Mouse (Mus musculus) heart, postnatal 25 days (tissue): ENCODE results near the gene Cryba4. TPM values are rescaled to one million over a fixed set of nuclear protein-coding genes. Genes with fewer than 3 reads are reported as not detected.

Experiments used
- DNase-seq: peaks from one replicate; pipeline ENCODE4 v3.0.0; 2022; ENCODE audit warnings: low spot score
- intact Hi-C: fragments of 180-260 bp; cut with DNase I; formaldehyde crosslinking; loops from one replicate; pipeline ENCODE4 v1.15.1; 2025
- total RNA-seq, 2 experiments: library from RNA; stranded (reverse); gene quantifications; 2 replicates each; pipeline ENCODE4 v1.2.3; 2021

Cryba4 gene
- total RNA-seq, 2 experiments from 2014 or later, result 8.9 to 10.3 TPM

DNA sequence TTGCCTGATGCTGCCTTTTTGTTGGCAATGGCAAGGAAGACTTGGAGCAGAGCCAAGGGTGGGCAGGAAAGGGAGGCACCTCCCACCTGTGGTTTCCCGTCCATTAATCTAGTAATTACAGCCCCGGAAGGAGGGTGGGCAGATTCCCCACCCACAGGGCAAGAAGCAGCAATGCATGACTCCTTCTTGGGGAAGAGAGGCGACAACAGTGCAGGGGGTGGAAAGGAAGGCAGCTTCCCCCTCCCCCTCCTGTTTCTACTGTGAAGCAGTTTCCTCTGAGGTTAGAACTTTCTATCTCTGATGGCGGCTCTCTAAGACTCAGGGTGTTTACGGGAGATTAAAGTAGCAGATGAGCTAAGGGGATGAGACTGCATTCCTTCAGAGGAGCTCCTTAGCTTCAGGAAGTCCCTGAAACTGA is 9.9 kb downstream of the Cryba4 start:
- intact Hi-C loops, result no loop called here

DNA sequence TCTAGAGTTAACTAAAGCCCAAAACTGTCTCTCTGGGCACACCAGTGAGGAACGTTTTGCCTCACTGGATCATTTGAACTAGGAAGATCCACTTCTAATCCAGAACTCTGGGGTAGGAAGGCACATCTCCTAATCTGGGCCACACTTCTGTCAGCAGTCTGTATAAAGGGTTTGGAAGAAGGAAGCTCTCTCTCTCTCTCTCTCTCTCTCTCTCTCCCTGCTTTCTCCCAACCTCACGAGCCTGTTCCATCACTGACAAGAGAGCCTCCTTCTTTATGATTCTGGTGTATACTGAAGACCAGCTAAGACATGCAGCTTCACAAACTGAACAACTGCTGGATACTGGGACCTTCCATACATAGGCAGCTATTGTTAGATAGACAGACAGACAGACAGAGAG is 10.5 kb downstream of the Cryba4 start:
- intact Hi-C loops, result no loop called here

More for the DNA sequence above, 9.9 kb downstream of the Cryba4 start:
- DNase-seq, result peak; percentile 35

DNA sequence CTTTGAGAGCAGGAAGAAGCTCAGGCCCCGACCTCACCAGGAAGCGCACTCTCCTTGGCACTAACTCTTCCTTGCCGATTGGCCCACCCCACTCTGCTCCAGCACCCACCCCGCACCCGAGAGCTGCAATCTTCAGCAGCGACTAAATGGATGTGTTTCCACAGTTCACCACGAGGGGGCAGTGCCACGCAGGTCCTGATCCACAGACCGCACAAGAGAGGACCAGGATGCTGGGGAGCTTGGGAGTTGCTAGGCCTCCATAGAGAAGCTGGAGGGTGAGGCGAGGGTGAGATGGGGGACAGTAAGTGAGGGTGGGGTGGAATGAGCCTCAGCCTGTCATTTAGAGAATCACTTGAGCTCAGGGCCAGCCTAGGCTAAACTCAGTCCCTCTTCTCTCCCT is 11.6 kb downstream of the Cryba4 start:
- peak; percentile 72 for DNase-seq
- intact Hi-C loops, result loop anchor here (1.0 kb wide), 3 partner anchors 35 to 189 kb away; no protein-coding TSS in a partner anchor

More for the DNA sequence above, 10.5 kb downstream of the Cryba4 start:
- DNase-seq, result no peak

DNA sequence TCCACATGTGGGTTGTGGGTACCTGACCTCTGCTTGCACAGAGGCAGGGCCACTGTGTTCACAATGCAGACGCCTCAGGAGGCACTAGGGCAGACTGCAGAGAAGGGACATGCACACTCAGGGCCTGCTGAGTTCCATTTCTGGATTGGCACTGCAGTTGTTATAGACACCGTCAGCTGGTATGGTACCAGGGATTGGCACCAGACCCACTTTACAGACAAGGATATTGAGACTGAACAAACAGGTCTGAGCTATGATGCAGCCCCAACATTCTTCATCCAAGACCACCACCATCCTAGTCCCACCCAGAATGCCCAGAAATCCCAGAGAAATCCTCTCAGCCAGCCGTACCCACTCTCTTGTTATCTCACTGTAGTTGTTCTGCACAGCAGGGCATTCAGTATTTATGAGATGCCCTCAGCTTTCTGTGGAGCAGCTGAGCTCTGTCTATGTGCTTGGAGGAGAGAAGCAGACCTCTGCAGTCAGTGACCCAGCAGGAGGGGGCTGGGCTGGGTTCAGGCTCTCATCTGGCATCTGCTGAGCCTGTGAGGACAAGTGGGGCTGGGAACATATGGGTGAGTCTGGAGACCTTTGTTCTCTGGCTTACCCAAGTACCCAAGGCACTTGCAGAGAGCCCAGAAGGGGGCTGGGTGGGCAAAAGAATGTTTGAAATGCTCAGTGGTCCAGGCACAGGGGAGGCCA is 13.4 kb downstream of the Cryba4 start:
- intact Hi-C loops, result no loop called here
- no peak for DNase-seq

DNA sequence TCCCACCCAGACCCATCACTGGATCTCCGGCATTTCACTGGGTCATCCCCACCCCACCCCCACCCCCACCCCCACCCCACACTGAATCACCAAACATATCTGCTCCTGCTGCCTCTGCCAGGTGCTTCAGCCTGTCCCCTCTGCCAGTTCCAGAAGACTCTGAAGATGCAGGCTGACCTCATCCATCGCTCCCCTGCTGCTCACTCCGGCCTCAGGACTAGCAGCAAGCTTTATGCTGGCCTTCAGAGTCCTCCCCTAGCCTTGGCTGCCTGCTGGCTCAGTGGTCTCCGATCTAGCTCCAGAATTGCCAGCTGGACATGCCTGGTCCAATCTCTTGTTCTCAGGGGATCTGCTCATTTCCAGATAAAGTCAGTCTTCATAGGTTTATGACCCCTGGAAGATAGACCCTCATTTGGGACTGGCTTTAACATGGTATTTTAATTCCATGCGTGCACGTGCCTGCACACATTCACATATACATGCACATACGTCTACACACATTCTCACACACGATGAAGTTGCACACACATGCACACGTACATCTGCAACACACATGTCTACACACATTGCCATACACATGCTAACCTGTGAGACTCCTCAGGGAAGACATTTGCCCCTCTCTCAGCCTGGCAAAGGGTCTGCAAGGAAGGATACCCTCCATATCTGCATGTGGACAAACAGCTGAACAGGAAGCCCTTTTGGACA is 14.3 kb downstream of the Cryba4 start:
- intact Hi-C loops, result no loop called here
- no peak for DNase-seq

DNA sequence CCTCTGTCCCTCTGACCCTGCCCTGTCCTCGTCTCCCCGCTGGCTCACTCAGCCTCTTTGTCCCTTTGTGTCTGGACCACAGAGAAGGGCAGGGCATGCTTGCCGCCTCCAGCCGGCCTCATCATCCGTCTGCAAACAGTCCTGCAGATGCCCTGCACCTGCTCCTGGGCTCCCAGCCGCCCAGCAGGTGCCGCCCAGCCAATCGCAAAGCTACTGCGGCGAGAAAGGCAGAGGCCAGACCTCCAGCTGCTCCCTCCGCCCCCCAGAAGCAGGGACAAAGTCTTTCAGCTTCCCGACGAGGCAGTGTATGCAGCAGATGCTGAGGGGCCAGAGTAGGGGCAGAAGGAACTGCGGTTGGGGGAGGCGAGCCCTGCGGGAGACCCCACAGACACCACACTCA is 14.9 kb downstream of the Cryba4 start:
- DNase-seq, result no peak
- intact Hi-C loops, result no loop called here

DNA sequence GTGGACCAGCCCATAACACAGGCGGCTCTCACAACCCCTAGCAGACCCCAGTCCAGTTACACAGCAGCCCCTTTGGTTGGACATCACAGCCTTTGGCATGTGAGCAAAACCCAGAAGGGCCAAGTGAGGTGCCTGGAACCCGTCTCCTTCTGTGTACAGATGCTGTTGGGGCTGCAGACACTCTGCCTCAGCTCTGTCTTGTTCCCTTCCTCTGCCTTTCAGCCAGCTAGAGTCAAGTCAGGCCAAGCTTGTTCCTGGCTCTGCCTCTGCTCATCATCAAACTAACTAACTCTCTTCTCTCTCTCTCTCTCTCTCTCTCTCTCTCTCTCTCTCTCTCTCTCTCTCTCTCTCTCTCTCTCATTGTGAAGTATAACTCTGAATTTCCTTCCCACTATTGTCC is 15.7 kb downstream of the Cryba4 start:
- intact Hi-C loops, result no loop called here
- no peak for DNase-seq

DNA sequence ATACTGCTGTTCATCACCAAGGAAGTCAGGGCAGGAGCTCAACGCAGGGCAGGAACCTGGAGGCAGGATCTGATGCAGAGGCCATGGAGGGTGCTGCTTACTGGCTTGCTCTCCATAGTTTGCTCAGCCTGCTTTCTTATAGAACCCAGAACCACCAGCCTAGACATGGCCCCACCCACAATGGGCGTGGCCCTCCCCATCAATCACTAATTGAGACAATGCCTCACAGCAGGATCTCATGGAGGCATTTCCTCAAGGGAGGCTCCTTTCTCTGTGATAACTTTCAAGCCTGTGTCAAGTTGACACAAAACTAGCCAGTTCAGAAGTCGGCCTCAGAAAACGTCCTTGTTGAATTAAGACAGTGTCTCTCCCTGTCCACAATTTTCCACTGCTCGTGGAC is 16.5 kb downstream of the Cryba4 start:
- intact Hi-C loops, result no loop called here
- DNase-seq, result no peak

DNA sequence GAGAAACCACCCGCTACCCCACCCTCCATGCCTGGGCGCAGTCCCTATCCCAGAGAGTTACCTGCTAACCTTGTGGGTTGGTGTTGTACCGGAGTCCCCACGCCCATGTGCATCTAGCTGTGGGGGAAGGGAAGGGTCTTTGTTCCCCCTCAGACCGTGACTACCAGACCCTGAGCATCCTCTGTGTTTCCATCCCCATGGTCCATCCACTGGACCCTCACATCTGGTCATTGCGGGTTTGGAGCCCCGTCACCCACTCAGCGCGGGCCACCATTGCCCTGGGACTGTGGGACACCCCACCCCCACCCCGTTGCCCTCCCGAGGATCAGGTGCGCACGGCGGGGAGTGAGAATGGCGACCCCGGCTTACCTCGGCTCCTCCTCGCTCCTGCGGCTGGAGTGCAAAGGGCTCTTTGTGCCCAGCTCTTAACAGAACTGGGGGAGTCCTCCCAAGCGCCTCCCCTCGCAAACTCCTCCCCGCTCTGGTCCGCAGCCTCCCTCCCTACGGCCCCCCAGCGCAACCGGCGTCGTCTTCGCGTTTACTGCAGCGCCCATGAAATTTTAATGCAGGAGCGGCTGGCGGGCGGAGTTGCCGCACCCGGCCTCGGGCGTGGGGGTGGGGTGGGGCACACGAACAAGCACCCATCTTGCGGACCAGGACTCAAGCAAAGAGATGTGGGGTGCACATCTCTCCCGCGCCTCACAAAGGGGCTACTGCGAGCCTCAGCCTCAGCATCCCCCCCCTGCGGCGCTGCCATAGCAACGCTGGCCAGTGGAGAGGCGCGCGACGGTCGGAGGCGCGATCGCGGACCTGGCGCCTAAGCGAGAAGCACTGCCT is 23.9 kb downstream of the Cryba4 start:
- DNase-seq, result no peak
- intact Hi-C loops, result no loop called here

DNA sequence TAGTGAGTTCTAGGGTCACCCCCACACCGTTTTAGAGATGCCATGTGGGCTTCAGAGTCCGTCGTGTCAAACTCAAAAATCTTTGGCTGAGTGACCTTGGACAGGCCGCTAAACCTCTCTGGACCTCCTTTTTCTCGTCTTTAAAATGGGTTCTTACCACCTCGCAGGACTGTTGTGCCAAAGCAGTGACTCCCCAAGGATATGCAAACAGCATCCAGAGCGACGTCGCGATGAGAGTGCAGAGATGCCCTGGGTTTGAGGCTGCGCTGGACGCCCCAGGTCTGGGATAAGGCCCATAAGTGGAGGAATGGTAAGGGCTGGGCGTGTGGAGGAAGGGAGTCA is 24.4 kb downstream of the Cryba4 start:
- DNase-seq, result no peak
- intact Hi-C loops, result no loop called here

DNA sequence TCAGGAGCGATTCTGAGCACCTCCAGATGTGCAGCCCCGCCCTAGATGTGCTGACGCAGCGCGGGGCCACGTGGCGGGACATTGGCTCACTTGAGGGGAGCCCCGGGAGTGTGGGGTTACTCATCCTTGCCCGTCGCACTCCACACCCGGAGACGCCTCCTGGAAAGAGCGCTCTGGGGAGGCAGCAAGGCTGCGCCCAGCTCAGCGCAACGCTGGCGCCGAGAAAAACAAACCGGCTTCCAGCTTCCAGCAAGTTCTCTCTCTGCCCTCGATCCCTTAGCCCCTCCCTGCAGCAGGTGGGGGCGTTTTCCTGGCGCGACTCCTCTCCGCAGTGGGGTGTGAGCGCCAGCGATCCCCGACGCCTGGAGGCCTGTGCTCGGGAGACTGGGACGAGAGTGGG is 25.0 kb downstream of the Cryba4 start:
- DNase-seq, result no peak
- intact Hi-C loops, result no loop called here

DNA sequence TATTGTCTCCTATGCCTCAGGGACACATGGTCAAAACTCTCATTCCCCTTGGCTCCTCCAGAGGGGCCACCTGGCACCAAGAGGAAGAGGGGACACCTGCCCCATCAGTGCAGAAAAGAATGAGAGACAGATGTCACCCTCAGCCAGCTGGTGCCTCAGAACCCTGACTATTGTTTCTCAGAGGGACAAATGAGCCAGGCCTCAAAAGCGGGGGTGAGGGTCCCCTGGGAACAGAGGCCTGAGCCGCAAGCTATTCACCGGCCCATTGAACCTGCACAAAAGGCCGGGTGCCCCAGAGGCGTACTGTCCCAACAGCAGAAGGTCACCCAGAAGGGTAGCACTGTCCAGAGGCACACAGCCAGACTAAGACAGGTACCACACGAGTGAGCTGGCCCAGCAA is 26.7 kb downstream of the Cryba4 start:
- intact Hi-C loops, result no loop called here

DNA sequence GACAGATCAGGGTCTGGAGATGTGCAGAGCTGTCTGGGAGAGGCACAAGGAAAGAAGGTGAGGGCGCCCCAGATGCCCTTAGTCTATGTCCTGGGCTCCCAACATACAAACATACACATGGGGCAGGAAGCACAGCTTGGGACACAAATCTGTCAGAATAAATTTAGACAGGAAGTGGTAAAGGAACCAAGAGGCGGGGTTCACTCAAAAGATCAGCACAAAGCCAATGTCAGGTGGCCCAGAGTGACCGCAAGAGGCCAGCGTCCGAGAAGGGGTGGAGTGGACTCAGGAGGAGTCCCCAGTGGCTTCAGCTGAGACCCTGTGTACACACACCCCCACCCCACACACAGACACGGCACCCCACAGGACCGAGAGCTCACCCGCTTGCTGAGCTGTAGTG is 32.1 kb downstream of the Cryba4 start:
- no peak for DNase-seq
- intact Hi-C loops, result no loop called here

More for the DNA sequence above, 26.7 kb downstream of the Cryba4 start:
- no peak for DNase-seq

DNA sequence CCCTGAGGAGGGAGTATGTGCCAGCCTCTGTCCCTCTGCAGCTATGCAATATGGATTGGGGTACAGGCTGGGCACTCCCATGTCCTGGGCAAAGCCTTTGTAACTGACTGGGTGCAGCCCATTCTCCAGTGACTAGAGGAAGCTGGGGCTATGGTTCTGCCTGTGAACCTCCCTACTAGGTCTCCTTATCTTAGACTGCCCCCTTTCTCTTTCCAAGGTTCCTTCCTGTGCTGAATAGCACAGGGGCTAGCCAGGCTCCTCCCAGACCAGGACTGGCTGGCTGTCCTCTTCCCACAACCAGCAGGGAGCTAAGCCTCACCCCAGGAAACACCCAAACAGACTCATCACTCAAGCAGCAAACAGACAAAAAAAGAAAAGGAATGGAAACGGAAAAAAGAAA is 32.9 kb downstream of the Cryba4 start:
- no peak for DNase-seq
- intact Hi-C loops, result no loop called here

DNA sequence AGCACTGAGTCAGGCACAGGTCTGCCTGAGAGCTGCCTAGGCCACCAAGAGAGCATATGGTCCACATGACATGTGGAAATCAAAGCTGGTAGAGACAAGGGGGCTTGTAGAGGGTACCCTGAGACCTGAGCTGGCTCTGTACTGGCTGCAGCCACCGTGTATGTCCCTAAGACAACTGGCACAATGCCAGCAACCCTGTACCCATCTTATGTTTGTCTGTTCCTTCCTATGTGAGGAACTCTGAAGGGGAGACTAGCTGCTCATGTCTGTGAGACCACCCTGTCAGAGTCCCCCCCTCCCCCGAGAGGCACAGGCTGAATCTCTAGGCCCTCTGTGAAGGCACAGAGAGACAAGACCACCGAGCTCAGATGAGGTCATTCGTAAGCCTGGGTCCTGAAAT is 33.6 kb downstream of the Cryba4 start:
- no peak for DNase-seq
- intact Hi-C loops, result no loop called here

DNA sequence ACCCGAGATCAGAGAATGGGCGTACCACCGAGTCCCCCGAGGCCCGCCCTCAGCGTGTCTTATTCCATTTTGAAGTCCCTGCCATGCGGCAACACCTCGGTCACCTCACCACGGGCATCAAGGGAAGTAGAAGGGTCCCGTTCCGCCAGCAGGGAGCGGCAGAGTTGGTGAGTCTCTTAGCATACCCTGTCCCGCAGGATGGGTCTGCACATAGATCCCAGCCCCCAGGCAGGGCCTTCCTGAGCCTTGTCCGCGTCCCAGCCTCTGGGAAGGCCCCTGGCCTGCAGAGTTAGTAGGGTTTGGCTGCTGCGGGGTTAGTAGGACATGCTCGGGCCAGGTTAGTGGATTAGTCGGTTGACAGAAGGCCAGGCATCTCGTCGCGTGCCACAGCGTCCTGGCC is 35.3 kb downstream of the Cryba4 start:
- intact Hi-C loops, result no loop called here
- DNase-seq, result no peak

DNA sequence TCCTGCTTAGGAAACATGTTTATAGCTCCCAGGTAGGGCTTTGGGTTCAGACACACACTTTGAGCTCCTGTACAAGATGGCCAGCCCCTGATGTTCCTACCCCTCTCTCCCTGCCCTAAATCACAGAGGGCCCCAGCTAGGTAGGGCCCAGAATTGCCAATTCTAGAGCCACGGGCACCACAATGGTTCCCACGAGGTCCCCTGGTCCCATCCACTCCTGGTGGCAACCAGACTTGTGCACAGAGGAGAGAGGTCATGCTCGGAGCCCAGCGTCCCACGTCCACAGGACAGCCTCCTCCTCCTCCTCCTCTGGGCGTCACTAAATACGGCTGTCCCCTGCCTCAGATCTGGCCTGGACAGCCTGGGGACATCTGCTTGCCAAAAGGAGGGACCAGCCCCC is 36.0 kb downstream of the Cryba4 start:
- DNase-seq, result no peak
- intact Hi-C loops, result no loop called here

DNA sequence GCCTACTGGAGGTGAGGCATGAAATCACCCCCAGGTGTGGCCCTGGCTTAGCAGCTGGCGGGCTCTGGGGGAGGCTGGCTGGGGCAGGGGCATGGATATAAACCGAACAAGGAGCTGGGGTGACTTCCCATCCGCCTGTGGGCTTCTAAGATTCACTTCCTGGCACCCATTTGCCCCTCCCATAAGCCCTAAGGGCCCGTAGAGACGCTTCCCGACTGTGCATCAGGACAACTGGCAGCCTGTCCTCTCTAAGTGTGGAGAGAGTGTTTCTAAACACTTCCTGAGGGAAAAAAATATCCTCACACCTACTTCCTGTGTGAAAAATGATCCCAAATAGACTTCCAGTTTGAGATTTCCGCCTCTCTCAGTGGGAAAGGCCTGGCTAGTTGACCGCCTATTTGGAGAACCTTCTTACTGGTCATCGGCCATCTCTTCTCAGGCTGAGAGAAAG is 36.5 kb downstream of the Cryba4 start:
- DNase-seq, result no peak
- intact Hi-C loops, result loop anchor here (2.0 kb wide), 1 partner anchor 213 kb away; no protein-coding TSS in a partner anchor

DNA sequence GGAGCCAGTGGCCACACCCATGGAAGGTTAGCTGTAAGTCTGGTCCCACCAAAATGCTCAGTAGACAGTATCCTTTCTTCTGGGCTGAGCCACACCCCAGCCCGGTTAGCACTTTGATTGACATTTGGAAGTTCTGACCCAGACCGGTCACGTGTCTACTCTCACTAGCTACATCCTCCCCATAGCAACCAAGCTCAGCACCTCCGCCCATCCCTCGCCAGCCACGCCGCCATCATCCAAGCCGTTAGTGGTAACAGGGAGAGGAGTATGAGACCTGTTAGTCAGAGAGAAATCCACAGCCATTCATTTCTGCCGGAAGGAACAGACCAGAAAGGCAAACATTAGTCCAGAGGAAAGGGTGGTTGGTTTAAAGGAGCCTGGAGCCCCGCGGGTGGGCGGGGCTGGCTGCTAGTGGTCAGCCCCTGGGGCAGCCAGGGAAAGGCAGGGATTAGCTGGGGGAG is 37.0 kb downstream of the Cryba4 start:
- intact Hi-C loops, result loop anchor here (2.0 kb wide), 1 partner anchor 213 kb away; no protein-coding TSS in a partner anchor
- no peak for DNase-seq

DNA sequence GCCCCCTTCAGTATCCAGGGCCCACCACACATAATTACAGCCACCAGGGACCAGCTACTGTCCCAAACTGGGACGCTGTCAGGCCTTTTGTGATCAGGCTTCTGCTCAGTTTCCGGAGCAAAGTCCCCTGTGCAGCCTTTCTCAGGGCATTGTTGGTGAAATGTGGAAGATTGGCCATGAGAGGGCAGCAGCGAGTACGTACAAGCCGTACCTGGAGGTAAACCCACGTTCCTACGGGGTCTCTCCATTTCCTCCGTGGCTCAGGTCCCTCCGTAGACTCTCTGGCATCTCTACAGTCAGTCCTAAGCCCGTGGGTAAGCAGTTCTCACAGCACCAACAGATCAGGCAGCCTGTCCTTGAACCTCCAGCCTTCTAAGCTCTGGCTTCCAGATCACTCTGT is 37.9 kb downstream of the Cryba4 start:
- intact Hi-C loops, result loop anchor here (2.0 kb wide), 1 partner anchor 214 kb away; no protein-coding TSS in a partner anchor
- DNase-seq, result no peak
